Mouse (Mus musculus) adrenal gland, adult 18-20 months (tissue): Measurements from ENCODE around the gene Krt88. TPM values are rescaled to one million over a fixed set of nuclear protein-coding genes. Genes with fewer than 3 reads are reported as not detected.
A peak's percentile ranks its signal among the peaks of the same experiment; 100 is the strongest.

Experiments used
- DNase-seq, 2 experiments: peaks; one replicate each; pipeline ENCODE4 v3.0.0; 2021 to 2022; ENCODE audit warnings: low spot score in 2 of 2
- total RNA-seq, 2 experiments: library from RNA; stranded (reverse); gene quantifications; 1 replicate in 1 of 2; 2 replicates in 1 of 2; pipeline ENCODE4 v1.2.3; 2021

Gene Krt88
- total RNA-seq, 2 experiments from 2014 or later, result not detected

DNA sequence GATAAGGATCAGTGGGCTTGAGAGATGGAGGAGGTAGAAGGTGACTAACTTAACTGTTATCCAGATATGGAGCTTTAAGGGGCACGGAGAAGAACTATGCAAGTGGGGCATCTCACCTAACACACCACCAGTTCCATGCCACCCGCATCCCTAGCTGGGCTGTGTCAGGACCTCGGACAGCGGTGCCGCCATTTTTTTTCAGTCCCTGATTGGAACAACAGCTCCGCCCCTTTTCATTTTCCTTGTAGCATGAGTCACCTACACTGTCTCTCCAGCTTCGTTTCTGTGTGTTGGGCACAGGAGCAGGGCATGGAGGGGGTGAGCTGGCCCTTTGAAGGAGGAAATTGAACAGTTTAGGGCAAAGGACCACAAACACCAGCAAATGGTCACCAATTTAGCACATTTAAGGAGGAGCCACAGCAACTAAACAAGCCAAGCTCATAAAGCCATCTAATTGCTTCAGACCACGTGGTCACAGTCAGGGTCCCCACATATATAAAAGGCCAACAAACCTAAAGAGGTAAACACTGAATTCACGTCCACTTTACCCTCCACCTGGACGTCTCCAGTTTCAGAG is 25.5 kb downstream of the Krt88 start, which contains the start of gene Krt86:
Gene Krt86 (plus strand): TSS at position 527 of the 577 bp plus-strand sequence.
- DNase-seq, result peak in 1 of 2 experiments; percentile 46

DNA sequence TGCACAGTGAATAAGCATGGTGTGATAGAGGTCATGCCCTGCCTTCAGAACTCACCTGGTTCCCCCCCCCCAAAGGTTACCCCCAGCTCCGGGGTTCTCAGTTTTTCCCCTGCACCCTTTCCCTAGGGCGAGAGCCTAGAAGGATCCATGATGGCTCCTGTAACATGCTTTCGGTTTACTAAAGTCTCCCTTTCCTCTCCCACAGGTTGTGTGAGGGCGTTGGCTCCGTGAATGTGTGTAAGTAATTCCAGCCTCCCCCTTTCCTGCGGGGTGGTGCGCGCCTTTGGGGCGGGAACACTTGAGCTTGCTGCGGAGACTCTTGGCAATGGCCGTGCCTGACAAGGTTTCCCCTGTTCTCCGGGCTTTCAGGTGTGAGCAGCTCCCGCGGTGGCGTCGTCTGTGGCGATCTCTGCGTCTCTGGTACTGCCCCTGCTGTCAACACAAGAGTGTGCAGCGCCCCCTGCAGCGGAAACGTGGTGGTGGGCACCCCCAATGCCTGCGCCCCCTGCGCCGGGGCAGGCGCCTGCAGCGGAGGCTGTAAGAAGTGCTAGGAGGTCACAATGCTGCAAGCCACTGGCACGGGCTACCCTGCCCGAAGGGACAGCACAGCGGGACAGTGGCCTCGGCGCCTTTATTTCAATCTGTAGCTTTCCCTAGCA is 31.6 kb downstream of the Krt88 start:
- peak; percentile 27 to 46 for DNase-seq

DNA sequence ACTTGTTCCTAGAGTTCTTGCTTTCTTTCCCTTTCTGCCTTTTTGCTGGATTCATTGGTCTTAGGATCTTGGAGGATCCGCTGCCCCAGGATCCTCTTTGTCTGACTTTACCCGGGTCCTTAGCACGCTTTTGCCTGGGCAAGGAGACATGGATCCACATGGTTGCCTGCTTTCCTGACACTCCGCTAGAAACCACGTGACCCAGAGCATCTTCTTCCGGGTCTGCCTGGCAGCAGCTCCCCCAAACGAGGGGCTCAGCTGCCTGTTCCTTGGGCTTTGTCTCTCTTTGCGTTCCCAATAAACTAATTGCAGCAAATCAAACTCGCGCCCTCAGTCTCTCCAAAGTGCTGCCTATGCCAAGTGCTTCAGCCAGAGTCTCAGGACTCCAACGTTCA is 32.1 kb downstream of the Krt88 start:
- no peak for DNase-seq

DNA sequence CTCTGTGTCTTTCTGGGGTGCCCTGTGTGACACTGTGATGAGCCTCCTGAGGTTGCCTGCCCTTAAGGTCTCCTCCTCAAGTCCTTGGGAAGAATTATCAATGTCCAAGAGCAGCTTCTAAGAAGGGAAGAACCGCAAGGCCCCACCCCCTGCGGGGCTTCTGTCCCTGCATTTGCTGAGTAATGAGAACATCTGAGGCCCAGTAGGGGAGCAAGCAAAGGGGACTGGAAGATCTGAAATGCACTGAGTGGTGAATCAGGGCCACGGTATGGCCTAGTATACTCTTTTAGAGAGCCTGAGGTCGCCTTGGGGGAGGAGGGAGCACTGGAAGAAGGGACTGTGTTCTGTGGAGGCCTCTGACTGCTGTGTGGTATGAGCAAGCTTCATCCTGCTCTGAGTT is 34.5 kb downstream of the Krt88 start:
- no peak for DNase-seq

DNA sequence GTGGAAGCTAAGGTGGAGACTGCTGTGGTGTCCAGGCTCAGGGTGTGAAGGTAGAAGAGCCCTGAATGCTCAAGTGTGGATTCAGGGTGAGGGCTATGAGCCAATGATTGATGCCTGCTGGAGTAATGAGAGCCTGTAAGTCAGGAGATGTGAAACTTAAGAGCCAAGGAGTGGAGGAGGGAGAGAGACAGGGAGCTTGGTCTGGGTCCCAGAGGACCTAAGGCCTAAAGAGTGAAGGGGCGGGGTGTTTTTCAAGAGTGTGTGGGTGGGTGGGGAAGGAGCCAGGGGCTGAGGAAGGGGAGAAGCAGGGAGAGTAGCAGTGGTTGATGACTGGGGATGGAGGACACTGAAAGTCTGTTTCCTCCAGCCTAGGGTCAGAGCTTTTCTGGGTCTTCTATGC is 36.1 kb downstream of the Krt88 start:
- DNase-seq, result no peak

DNA sequence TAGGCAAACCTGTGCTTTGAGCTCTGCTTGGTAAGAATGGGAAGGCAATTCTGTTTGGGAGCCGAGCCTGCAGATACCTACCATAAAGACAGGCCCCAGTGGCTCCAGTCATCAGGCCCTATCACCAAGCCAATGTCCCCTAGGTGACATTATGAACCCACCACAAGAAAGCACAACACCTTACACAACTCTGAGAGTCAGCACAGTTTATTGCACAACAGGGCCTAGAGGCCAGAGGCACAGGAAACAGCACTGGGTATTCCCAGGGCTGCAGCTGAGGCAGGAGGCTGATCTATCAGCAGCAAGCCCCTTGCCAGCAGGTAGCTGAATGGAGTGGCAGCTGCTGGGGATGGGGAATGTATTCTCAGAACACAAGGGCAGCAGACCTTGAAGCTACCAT is 37.4 kb downstream of the Krt88 start:
- no peak for DNase-seq

DNA sequence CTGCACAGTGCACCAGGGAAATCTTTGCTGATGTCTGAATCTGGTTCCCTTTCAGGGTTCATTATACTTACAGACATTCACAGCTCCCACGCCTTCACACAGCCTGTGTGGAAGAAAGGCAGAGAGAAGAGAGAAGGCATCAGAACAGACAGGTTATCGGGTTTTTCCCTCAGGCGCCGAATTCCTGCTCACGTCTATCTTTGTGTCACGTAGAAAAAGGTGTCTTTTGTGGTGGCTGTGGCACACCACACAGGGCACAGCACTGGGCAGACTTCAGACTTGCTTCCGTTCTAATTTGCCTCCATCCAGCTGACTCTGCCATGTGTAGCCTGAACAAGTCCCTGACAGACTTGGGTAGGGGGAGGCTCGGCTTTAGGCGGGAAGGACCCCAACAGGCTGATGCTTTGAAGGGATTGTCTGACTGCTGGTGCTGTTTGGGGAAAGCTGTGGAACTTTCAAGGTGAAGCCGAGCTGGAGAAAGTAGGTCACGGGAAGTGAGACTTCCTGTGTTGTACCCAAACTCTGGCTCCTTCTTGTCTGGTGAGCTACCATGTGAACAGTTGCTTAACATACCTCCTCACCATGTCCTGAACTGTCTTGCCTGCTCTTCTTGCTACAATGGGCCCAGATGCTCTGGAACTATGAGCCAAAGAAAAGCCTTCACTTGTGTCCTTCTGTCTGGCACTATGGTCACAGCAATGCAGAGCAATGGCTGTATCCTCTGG is 38.5 kb downstream of the Krt88 start:
- no peak for DNase-seq

DNA sequence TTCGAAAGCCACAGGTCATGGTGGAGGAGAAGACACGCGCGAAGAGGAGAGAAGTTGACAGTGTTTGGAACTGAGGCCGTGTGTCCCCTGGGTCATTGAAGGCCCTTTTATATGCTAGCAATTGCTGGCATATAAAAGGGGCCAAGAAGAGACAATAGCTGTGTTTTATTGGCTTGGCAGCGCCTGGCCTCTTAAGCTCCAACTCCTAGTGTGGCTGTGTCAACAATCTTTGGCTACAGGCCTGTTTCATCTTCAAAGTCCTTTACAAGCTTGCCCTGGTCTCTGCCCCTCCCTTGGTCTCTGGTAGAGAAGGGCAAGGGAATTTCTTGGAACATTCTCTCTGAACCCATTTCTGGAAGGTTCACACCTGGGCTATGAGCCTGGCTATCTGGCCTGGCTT is 43.9 kb downstream of the Krt88 start, which contains the start of gene Krt83:
Gene Krt83 (minus strand): TSS at position 82 of the 400 bp plus-strand sequence.
- no peak for DNase-seq

DNA sequence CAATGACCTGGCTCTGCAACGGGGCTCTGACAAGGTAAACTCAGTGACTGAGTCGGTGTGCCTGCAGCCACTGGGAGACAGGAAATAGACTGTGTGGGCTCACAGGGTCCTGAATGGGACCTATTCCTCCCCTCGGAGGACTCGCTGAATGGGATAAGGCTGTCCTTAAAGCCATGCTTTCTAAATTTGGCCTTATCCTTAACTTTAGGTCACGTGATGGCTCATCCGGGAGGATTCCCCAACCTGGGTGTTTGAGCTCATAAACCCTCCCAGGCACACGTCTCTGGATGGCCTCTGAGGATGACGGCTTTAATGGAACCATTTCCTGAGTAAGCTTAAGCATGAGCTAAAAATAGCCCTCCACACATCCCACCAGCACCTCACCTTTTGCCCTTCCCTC is 45.2 kb downstream of the Krt88 start:
- DNase-seq, result no peak

DNA sequence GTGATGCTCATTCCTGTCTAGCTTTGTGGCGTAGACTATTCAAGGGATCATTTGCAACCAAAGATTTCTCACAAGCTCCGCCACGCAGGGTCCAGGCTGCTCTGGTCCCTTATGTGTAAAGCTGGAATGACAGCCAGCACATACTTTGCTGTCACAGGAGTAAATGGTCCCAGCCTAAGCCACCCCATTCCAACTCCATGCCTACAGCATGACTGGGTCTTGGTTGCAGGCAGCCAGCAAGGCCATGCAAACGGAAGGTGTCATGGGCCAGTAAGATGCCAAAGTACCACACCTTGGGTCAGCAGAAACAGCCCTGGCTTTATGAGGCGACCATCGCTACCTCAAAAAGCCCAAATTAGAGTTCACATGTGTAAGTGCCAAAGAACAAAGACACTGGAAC is 46.2 kb downstream of the Krt88 start:
- DNase-seq, result no peak

DNA sequence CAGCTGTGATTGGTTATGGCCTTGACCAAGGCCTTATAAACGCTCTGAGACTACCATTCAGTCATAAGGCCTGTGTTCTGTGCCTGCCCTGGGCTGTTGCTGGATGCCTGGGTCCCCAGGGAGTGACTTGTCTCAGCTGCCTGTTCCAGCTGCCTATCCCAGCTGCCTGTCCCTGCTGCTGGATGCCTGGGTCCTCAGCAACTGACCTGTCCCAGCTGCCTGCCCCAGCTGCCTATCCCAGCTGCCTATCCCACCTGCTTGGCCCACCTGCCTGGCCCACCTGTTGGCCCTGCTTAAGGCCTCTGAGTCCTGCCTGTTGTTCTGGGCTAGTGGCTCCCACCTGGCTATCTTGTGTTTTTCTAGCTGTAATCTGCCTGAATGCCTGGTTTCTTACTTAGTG is 46.7 kb downstream of the Krt88 start:
- no peak for DNase-seq

DNA sequence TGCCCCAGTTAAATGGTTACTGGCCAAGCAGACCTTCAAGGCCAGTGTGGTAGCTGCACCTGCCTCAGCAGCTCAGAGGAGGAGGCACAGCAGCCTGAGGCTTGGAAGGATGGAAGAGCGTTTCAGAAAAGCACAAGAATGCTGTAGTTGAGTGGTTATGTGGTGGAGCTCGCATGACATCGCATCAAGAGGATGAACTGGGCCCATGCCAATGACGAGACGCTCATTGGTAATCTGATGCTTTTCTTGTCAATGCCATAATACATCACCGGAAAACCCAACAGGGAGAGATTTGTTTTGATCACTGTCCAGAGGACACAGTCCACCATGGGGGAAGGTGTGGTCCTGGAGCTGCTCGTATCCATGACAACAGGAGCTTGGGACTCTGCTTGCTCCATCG is 47.7 kb downstream of the Krt88 start:
- no peak for DNase-seq

DNA sequence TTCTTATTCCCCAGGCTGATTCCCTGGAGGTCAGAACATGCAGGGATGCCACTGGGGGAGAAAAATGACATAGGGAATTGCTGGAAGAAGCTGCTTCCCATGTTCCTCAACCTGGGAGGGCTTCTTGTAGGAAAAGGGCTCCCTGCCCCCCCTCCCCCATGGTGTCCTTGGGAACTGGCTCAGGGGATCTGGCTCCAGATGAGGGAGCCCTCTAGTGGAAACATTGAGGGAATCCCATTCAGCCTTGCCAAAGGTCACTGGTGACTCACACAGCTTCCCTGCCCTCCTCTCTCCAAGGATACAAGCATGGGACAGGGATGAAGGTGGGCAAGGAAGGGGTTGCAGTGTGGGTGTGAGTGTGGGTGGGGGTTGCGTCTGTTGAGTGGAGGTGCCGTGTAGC is 49.6 kb downstream of the Krt88 start:
- peak; percentile 34 to 55 for DNase-seq

Other genes starting within 250 kb of the Krt88 start
- gene Grasp, start 223.6 kb upstream of the Krt88 start, total RNA-seq, result 10 to 100 TPM; 16.3 to 19.8 TPM
- 100 to 1,000 TPM; 275 to 349 TPM for gene Nr4a1, start 193.5 kb upstream of the Krt88 start, total RNA-seq
- gene Atg101, start 163.5 kb upstream of the Krt88 start, total RNA-seq, result 10 to 100 TPM; 60.5 to 64.0 TPM
- under 1 TPM; 0.27 to 0.54 TPM for gene 6030408B16Rik, start 154.5 kb upstream of the Krt88 start, total RNA-seq
- 1 to 10 TPM; 4.3 to 7.8 TPM for gene Krt80, start 77.6 kb upstream of the Krt88 start, total RNA-seq
- gene Krt7, start 36.7 kb upstream of the Krt88 start, total RNA-seq, result 1 to 10 TPM; 1.4 to 2.6 TPM
- not detected for gene Krt87, start 8.9 kb upstream of the Krt88 start, total RNA-seq
- gene Krt81, start 16.0 kb downstream of the Krt88 start, total RNA-seq, result not detected
- gene Krt86, start 25.7 kb downstream of the Krt88 start, total RNA-seq, result not detected
- not detected for gene Krt83, start 43.8 kb downstream of the Krt88 start, total RNA-seq
- not detected for gene Gm49425, start 69.5 kb downstream of the Krt88 start, total RNA-seq
- gene Krt84, start 85.1 kb downstream of the Krt88 start, total RNA-seq, result not detected
- gene Krt82, start 102.9 kb downstream of the Krt88 start, total RNA-seq, result not detected
- gene Krt90, start 115.2 kb downstream of the Krt88 start, total RNA-seq, result not detected
- gene Krt75, start 126.2 kb downstream of the Krt88 start, total RNA-seq, result not detected
- gene Gm5414, start 180.4 kb downstream of the Krt88 start, total RNA-seq, result not detected
- not detected for gene Gm5478, start 199.6 kb downstream of the Krt88 start, total RNA-seq
- gene Krt6b, start 232.5 kb downstream of the Krt88 start, total RNA-seq, result not detected
- not detected for gene Krt6a, start 246.6 kb downstream of the Krt88 start, total RNA-seq